Mouse (Mus musculus): ENCODE measurements around the gene Uqcrfs1. TPM values are rescaled to one million over a fixed set of nuclear protein-coding genes. Genes with fewer than 3 reads are reported as not detected.
A peak's percentile ranks its signal among the peaks of the same experiment; 100 is the strongest.

Gene Uqcrfs1
- 273 and 277 TPM in 2 replicates for polyA plus RNA-seq (2014; fragmentation: Nextera tagmentation; extraction: Ambion mirVana)

GRCm38 (mm10) chr13:30544856-30545604 is at the start of gene Uqcrfs1:
TSS of gene Uqcrfs1 (minus strand) at chr13:30545362.
- no peaks in the 10 kb centered on the region for H3K27me3 ChIP-seq (ENCODE audit: control insufficient read depth, insufficient read depth, low read length)
- peak; percentile 99 for ATAC-seq (ENCODE audit: low FRiP score)
- peak within 1 kb of the TSS; percentile 61 for H3K27ac ChIP-seq (ENCODE audit: low read depth, low read length)
- H3K9me3 ChIP-seq (ENCODE audit: control insufficient read depth, low read length) = no peaks in the 10 kb centered on the region
- under 1% methylated on average over 82 of the region's 82 CpGs for WGBS
- DNase-seq (ENCODE audit: low spot score, missing footprints) = peak; percentile 100
- peak within 1 kb of the TSS; percentile 56 for H3K4me2 ChIP-seq
- peak within 1 kb of the TSS; percentile 99 for H3K4me3 ChIP-seq (ENCODE audit: low read depth, low read length)
- H3K36me3 ChIP-seq (ENCODE audit: control insufficient read depth, insufficient read depth, low read length) = peaks cover 5% of the 10 kb centered on the region
- peaks cover 9% of the 10 kb centered on the region for H3K4me1 ChIP-seq (ENCODE audit: control insufficient read depth, insufficient read depth, low read length)
- H3K9ac ChIP-seq (ENCODE audit: low read length) = peak within 1 kb of the TSS; percentile 95

DNA sequence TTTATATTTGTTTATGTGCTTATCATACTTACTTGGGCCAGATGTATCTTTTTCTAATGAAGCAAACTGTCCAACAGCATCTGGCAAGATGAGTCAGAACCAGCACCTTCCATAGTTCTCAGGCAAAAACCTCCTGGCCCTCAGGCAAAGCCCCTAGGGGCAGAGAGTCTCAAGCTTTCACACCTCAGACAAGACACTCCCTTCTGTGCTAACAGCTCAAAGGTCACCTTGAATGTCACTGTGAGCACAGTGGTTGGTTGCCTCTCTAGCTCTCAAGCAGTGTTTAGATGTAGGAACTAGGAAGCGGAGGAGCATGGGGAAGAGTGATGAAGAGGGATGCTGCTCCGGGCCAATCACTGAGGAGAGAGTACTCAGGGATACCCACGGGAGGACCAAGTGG is 40.6 kb upstream of the Uqcrfs1 start:
- Histone ChIP-seq H3K36me3 (ENCODE audit: control insufficient read depth, insufficient read depth, low read length) (no peaks in the 10 kb centered on the region), H3K27me3 (ENCODE audit: control insufficient read depth, insufficient read depth, low read length) (no peaks in the 10 kb centered on the region), H3K4me3 (ENCODE audit: low read depth, low read length) (no peak overlapping the region), H3K9ac (ENCODE audit: low read length) (no peak overlapping the region), H3K4me1 (ENCODE audit: control insufficient read depth, insufficient read depth, low read length) (no peaks in the 10 kb centered on the region), H3K4me2 (no peak overlapping the region), H3K27ac (ENCODE audit: low read depth, low read length) (no peak overlapping the region), H3K9me3 (ENCODE audit: control insufficient read depth, low read length) (no peaks in the 10 kb centered on the region)
- no peak for ATAC-seq (ENCODE audit: low FRiP score)
- no peak for DNase-seq (ENCODE audit: low spot score, missing footprints)
- 86% methylated on average over 3 of the region's 3 CpGs for WGBS

- 77% methylated on average over 2 of the region's 2 CpGs for WGBS
- no peak for DNase-seq (ENCODE audit: low spot score, missing footprints)
- Histone ChIP-seq H3K4me1 (ENCODE audit: control insufficient read depth, insufficient read depth, low read length) (no peaks in the 10 kb centered on the region), H3K4me3 (ENCODE audit: low read depth, low read length) (no peak overlapping the region), H3K9me3 (ENCODE audit: control insufficient read depth, low read length) (no peaks in the 10 kb centered on the region), H3K27me3 (ENCODE audit: control insufficient read depth, insufficient read depth, low read length) (no peaks in the 10 kb centered on the region), H3K4me2 (no peak overlapping the region), H3K36me3 (ENCODE audit: control insufficient read depth, insufficient read depth, low read length) (no peaks in the 10 kb centered on the region), H3K9ac (ENCODE audit: low read length) (no peak overlapping the region), H3K27ac (ENCODE audit: low read depth, low read length) (no peak overlapping the region)
- ATAC-seq (ENCODE audit: low FRiP score) = no peak
These were observed 37.4 kb upstream of the Uqcrfs1 start for GRCm38 (mm10) chr13:30582541-30582940.

GRCm38 (mm10) chr13:30578806-30579205 is 33.6 kb upstream of the Uqcrfs1 start:
- DNase-seq (ENCODE audit: low spot score, missing footprints) = no peak
- Histone ChIP-seq H3K4me1 (ENCODE audit: control insufficient read depth, insufficient read depth, low read length) (no peaks in the 10 kb centered on the region), H3K27me3 (ENCODE audit: control insufficient read depth, insufficient read depth, low read length) (no peaks in the 10 kb centered on the region), H3K4me3 (ENCODE audit: low read depth, low read length) (no peak overlapping the region), H3K9ac (ENCODE audit: low read length) (no peak overlapping the region), H3K9me3 (ENCODE audit: control insufficient read depth, low read length) (no peaks in the 10 kb centered on the region), H3K4me2 (no peak overlapping the region), H3K27ac (ENCODE audit: low read depth, low read length) (no peak overlapping the region), H3K36me3 (ENCODE audit: control insufficient read depth, insufficient read depth, low read length) (no peaks in the 10 kb centered on the region)
- 79% methylated on average over 2 of the region's 2 CpGs for WGBS
- ATAC-seq (ENCODE audit: low FRiP score) = no peak

- no peak overlapping the region for H3K4me2 ChIP-seq
- no peak overlapping the region for H3K27ac ChIP-seq (ENCODE audit: low read depth, low read length)
- H3K27me3 ChIP-seq (ENCODE audit: control insufficient read depth, insufficient read depth, low read length) = no peaks in the 10 kb centered on the region
- ATAC-seq (ENCODE audit: low FRiP score) (no peak), DNase-seq (ENCODE audit: low spot score, missing footprints) (no peak)
- no peaks in the 10 kb centered on the region for H3K4me1 ChIP-seq (ENCODE audit: control insufficient read depth, insufficient read depth, low read length)
- H3K4me3 ChIP-seq (ENCODE audit: low read depth, low read length) = no peak overlapping the region
- 71% methylated on average over 2 of the region's 2 CpGs for WGBS
- no peaks in the 10 kb centered on the region for H3K36me3 ChIP-seq (ENCODE audit: control insufficient read depth, insufficient read depth, low read length)
- H3K9ac ChIP-seq (ENCODE audit: low read length) = no peak overlapping the region
- H3K9me3 ChIP-seq (ENCODE audit: control insufficient read depth, low read length) = no peaks in the 10 kb centered on the region
These were observed 31.7 kb upstream of the Uqcrfs1 start for GRCm38 (mm10) chr13:30576819-30577218.

- no peaks in the 10 kb centered on the region for H3K9me3 ChIP-seq (ENCODE audit: control insufficient read depth, low read length)
- 76% methylated on average over 4 of the region's 4 CpGs for WGBS
These were observed 27.8 kb upstream of the Uqcrfs1 start for GRCm38 (mm10) chr13:30572971-30573370.

DNA sequence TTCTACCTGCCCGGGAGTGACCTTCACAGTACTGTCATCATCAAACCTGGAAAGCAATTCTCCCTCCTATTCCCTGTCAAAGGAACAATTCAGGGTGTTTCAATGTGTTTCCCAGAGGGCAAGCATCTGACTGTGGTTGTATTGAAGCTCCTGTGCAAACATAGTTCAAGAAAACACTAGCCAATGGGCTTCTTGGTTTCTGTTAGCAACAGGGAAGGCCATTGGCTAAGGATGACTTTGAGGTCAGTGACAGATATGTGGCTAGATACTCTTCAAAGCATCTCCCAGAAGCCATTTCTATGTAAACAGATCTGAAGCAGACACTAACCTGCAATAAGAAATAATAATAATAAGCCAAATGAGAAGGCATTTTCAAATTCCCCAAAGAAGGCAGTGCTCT is 25.0 kb upstream of the Uqcrfs1 start:
- no peak for ATAC-seq (ENCODE audit: low FRiP score)
- no peak overlapping the region for H3K4me2 ChIP-seq
- no peak overlapping the region for H3K9ac ChIP-seq (ENCODE audit: low read length)
- no peaks in the 10 kb centered on the region for H3K4me1 ChIP-seq (ENCODE audit: control insufficient read depth, insufficient read depth, low read length)
- H3K36me3 ChIP-seq (ENCODE audit: control insufficient read depth, insufficient read depth, low read length) = no peaks in the 10 kb centered on the region
- no peaks in the 10 kb centered on the region for H3K27me3 ChIP-seq (ENCODE audit: control insufficient read depth, insufficient read depth, low read length)
- H3K4me3 ChIP-seq (ENCODE audit: low read depth, low read length) = no peak overlapping the region
- no peak overlapping the region for H3K27ac ChIP-seq (ENCODE audit: low read depth, low read length)
- DNase-seq (ENCODE audit: low spot score, missing footprints) = no peak
- WGBS = 76% methylated on average over 1 of the region's 1 CpGs
- no peaks in the 10 kb centered on the region for H3K9me3 ChIP-seq (ENCODE audit: control insufficient read depth, low read length)

More at GRCm38 (mm10) chr13:30572971-30573370, 27.8 kb upstream of the Uqcrfs1 start:
- H3K36me3 ChIP-seq (ENCODE audit: control insufficient read depth, insufficient read depth, low read length) = no peaks in the 10 kb centered on the region
- H3K4me1 ChIP-seq (ENCODE audit: control insufficient read depth, insufficient read depth, low read length) = no peaks in the 10 kb centered on the region
- H3K27ac ChIP-seq (ENCODE audit: low read depth, low read length) = no peak overlapping the region
- H3K27me3 ChIP-seq (ENCODE audit: control insufficient read depth, insufficient read depth, low read length) = no peaks in the 10 kb centered on the region
- H3K4me2 ChIP-seq = no peak overlapping the region
- no peak overlapping the region for H3K4me3 ChIP-seq (ENCODE audit: low read depth, low read length)
- no peak overlapping the region for H3K9ac ChIP-seq (ENCODE audit: low read length)
- no peak for DNase-seq (ENCODE audit: low spot score, missing footprints)
- no peak for ATAC-seq (ENCODE audit: low FRiP score)

- 80% methylated on average over 7 of the region's 7 CpGs for WGBS
These were observed 22.4 kb upstream of the Uqcrfs1 start for GRCm38 (mm10) chr13:30567571-30567970.

DNA sequence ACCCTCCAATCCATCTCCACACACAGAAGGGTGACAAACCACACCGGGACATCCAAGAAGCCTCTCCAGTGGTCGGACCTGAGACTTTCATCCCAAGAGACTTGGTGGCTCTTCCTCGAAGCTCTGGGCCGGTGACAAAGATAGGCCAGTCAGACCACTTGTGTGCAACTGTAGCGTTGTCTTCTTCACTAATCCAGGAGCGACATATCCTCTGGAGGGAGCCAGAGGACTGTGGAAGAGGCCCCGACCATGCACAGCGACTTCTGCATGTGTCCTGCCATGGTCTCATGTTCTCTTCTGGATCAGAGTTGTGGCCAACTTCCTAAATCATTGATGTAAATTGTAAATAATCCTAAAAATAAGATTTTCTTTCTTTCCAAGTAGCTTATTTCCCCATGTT is 21.6 kb upstream of the Uqcrfs1 start:
- Histone ChIP-seq H3K9ac (ENCODE audit: low read length) (no peak overlapping the region), H3K4me1 (ENCODE audit: control insufficient read depth, insufficient read depth, low read length) (no peaks in the 10 kb centered on the region), H3K27ac (ENCODE audit: low read depth, low read length) (no peak overlapping the region), H3K27me3 (ENCODE audit: control insufficient read depth, insufficient read depth, low read length) (no peaks in the 10 kb centered on the region), H3K36me3 (ENCODE audit: control insufficient read depth, insufficient read depth, low read length) (no peaks in the 10 kb centered on the region), H3K4me2 (no peak overlapping the region), H3K4me3 (ENCODE audit: low read depth, low read length) (no peak overlapping the region), H3K9me3 (ENCODE audit: control insufficient read depth, low read length) (no peaks in the 10 kb centered on the region)
- ATAC-seq (ENCODE audit: low FRiP score) (no peak), DNase-seq (ENCODE audit: low spot score, missing footprints) (no peak)
- 58% methylated on average over 8 of the region's 8 CpGs for WGBS

More at GRCm38 (mm10) chr13:30567571-30567970, 22.4 kb upstream of the Uqcrfs1 start:
- H3K27ac ChIP-seq (ENCODE audit: low read depth, low read length) = no peak overlapping the region
- ATAC-seq (ENCODE audit: low FRiP score) (no peak), DNase-seq (ENCODE audit: low spot score, missing footprints) (no peak)
- H3K9me3 ChIP-seq (ENCODE audit: control insufficient read depth, low read length) = no peaks in the 10 kb centered on the region
- H3K27me3 ChIP-seq (ENCODE audit: control insufficient read depth, insufficient read depth, low read length) = no peaks in the 10 kb centered on the region
- no peaks in the 10 kb centered on the region for H3K36me3 ChIP-seq (ENCODE audit: control insufficient read depth, insufficient read depth, low read length)
- no peak overlapping the region for H3K4me2 ChIP-seq
- H3K9ac ChIP-seq (ENCODE audit: low read length) = no peak overlapping the region
- no peak overlapping the region for H3K4me3 ChIP-seq (ENCODE audit: low read depth, low read length)
- no peaks in the 10 kb centered on the region for H3K4me1 ChIP-seq (ENCODE audit: control insufficient read depth, insufficient read depth, low read length)
